Mouse (Mus musculus): ENCODE results near the gene Epsti1. TPM values are rescaled to one million over a fixed set of nuclear protein-coding genes. Genes with fewer than 3 reads are reported as not detected.

Epsti1 gene
- 0.19 and 9.2 TPM in 2 replicates for total RNA-seq (2014; rRNA removed; ENCODE audit: low replicate concordance)
- 0.46 and 0.70 TPM in 2 replicates for polyA plus RNA-seq (2015; fragmentation: Nextera tagmentation; extraction: Ambion mirVana)

GRCm38 (mm10) chr14:77904171-77904762 lies at the start of gene Epsti1:
Epsti1 (plus strand) TSS chr14:77904239.
- peak within 1 kb of the TSS; percentile 31; the same call in 1 of the 2 replicates for H3K4me3 ChIP-seq (ENCODE audit: low read depth, low read length)
- peak within 1 kb of the TSS; percentile 50 for H3K4me2 ChIP-seq (ENCODE audit: low read depth, low read length)
- ATAC-seq (ENCODE audit: insufficient read depth, low read depth) (no peak), DNase-seq (ENCODE audit: low spot score) (no peak)
- no peak within 1 kb of the TSS; the same call in 1 of the 2 replicates for H3K27ac ChIP-seq (ENCODE audit: low read depth)
- WGBS, result 57% methylated on average over 15 of the region's 15 CpGs
- H3K36me3 ChIP-seq (replicated peaks; ENCODE audit: control insufficient read depth, insufficient read depth, low read length), result no peaks in the 10 kb centered on the region
- H3K9me3 ChIP-seq (replicated peaks; ENCODE audit: control insufficient read depth, low read length), result no peaks in the 10 kb centered on the region
- no peaks in the 10 kb centered on the region for H3K27me3 ChIP-seq (ENCODE audit: control insufficient read depth, insufficient read depth, low read length)
- H3K9ac ChIP-seq (replicated peaks; ENCODE audit: low read depth, low read length), result no peak within 1 kb of the TSS; the same call in 1 of the 2 replicates
- no peaks in the 10 kb centered on the region for H3K4me1 ChIP-seq (ENCODE audit: control insufficient read depth, insufficient read depth)
- TF ChIP-seq EP300 (IDR thresholded peaks at IDR 0.05; ENCODE audit: low read depth) (no peak), CTCF (IDR thresholded peaks at IDR 0.05; ENCODE audit: low read depth) (no peak)

DNA sequence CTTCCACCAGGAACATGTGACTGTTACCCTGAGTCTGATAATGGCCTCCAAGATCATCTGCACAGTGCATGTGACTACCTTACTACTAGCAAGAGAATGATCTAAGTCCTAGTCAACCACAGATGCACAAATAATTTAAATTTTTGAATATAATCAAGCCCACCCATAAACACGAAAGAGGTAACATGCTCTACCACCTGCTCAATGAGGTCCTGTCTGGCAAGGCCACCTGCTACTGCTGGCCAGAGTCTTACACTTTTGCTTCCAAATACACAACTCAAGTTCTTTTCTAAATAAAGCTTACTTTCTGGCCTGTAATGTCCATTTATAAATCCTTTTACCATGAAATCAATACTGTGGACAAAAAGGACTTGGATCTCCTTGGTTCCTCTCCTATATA lies 44.1 kb upstream of the Epsti1 start:
- WGBS, result 69% methylated on average over 1 of the region's 1 CpGs
- peaks cover 3% of the 10 kb centered on the region; the same call in 1 of the 2 replicates for H3K36me3 ChIP-seq (replicated peaks; ENCODE audit: control insufficient read depth, insufficient read depth, low read length)

GRCm38 (mm10) chr14:77860841-77861560 lies 43.0 kb upstream of the Epsti1 start:
- Histone ChIP-seq H3K4me2 (ENCODE audit: low read depth, low read length) (no peak overlapping the region), H3K36me3 (replicated peaks; ENCODE audit: control insufficient read depth, insufficient read depth, low read length) (no peaks in the 10 kb centered on the region), H3K4me1 (ENCODE audit: control insufficient read depth, insufficient read depth) (no peaks in the 10 kb centered on the region; the same call in 1 of the 2 replicates), H3K9ac (replicated peaks; ENCODE audit: low read depth, low read length) (no peak overlapping the region), H3K27me3 (ENCODE audit: control insufficient read depth, insufficient read depth, low read length) (no peaks in the 10 kb centered on the region), H3K27ac (ENCODE audit: low read depth) (peak overlapping the region; percentile 64; the same call in 1 of the 2 replicates), H3K4me3 (ENCODE audit: low read depth, low read length) (no peak overlapping the region), H3K9me3 (replicated peaks; ENCODE audit: control insufficient read depth, low read length) (no peaks in the 10 kb centered on the region)
- ATAC-seq (ENCODE audit: insufficient read depth, low read depth), result no peak
- no peak for DNase-seq (ENCODE audit: low spot score)
- TF ChIP-seq CTCF (IDR thresholded peaks at IDR 0.05; ENCODE audit: low read depth), result no peak
- no peak for TF ChIP-seq EP300 (IDR thresholded peaks at IDR 0.05; ENCODE audit: low read depth)
- WGBS, result 60% methylated on average over 5 of the region's 5 CpGs

More for the DNA sequence above, 44.1 kb upstream of the Epsti1 start:
- no peak for TF ChIP-seq EP300 (IDR thresholded peaks at IDR 0.05; ENCODE audit: low read depth)
- no peak for TF ChIP-seq CTCF (IDR thresholded peaks at IDR 0.05; ENCODE audit: low read depth)
- no peaks in the 10 kb centered on the region for H3K27me3 ChIP-seq (ENCODE audit: control insufficient read depth, insufficient read depth, low read length)
- no peak overlapping the region for H3K9ac ChIP-seq (replicated peaks; ENCODE audit: low read depth, low read length)
- no peaks in the 10 kb centered on the region for H3K9me3 ChIP-seq (replicated peaks; ENCODE audit: control insufficient read depth, low read length)
- no peak overlapping the region for H3K4me3 ChIP-seq (ENCODE audit: low read depth, low read length)
- H3K4me1 ChIP-seq (ENCODE audit: control insufficient read depth, insufficient read depth), result no peaks in the 10 kb centered on the region; the same call in 1 of the 2 replicates
- peak overlapping the region; percentile 16; the same call in 1 of the 2 replicates for H3K27ac ChIP-seq (ENCODE audit: low read depth)
- no peak overlapping the region for H3K4me2 ChIP-seq (ENCODE audit: low read depth, low read length)
- no peak for DNase-seq (ENCODE audit: low spot score)
- no peak for ATAC-seq (ENCODE audit: insufficient read depth, low read depth)

- Histone ChIP-seq H3K9me3 (replicated peaks; ENCODE audit: control insufficient read depth, low read length) (no peaks in the 10 kb centered on the region), H3K36me3 (replicated peaks; ENCODE audit: control insufficient read depth, insufficient read depth, low read length) (no peaks in the 10 kb centered on the region), H3K27me3 (ENCODE audit: control insufficient read depth, insufficient read depth, low read length) (no peaks in the 10 kb centered on the region), H3K4me2 (ENCODE audit: low read depth, low read length) (no peak overlapping the region), H3K4me3 (ENCODE audit: low read depth, low read length) (no peak overlapping the region), H3K4me1 (ENCODE audit: control insufficient read depth, insufficient read depth) (no peaks in the 10 kb centered on the region; the same call in 1 of the 2 replicates), H3K9ac (replicated peaks; ENCODE audit: low read depth, low read length) (no peak overlapping the region), H3K27ac (ENCODE audit: low read depth) (0 out of 2 replicates have a peak overlapping the region, but pooled peaks have one; percentile 4)
- ATAC-seq (ENCODE audit: insufficient read depth, low read depth) (no peak), DNase-seq (ENCODE audit: low spot score) (no peak)
- 81% methylated on average over 3 of the region's 3 CpGs for WGBS
- TF ChIP-seq CTCF (IDR thresholded peaks at IDR 0.05; ENCODE audit: low read depth), result no peak
- no peak for TF ChIP-seq EP300 (IDR thresholded peaks at IDR 0.05; ENCODE audit: low read depth)
Measured at GRCm38 (mm10) chr14:77864051-77864450, 40.0 kb upstream of the Epsti1 start.

DNA sequence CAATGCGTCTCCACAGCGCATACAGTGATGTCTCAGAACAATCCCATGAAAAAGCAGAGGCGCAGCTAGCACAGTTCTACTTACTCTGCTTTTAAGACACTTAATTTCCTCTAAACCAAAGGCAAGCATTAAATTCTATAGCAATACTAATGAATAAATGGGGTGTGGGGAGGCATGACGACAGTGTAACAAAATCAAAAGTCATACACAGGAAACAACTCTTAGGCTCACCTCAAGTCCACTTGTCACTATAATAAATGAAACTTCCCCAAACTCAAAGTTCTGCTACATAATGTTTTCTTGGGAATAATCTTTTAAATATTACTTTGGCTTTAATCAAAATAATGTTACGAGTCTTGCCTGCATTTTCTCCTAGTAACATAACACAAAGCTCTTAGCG lies 39.5 kb upstream of the Epsti1 start:
- H3K4me3 ChIP-seq (ENCODE audit: low read depth, low read length), result no peak overlapping the region
- TF ChIP-seq CTCF (IDR thresholded peaks at IDR 0.05; ENCODE audit: low read depth), result no peak
- no peak for TF ChIP-seq EP300 (IDR thresholded peaks at IDR 0.05; ENCODE audit: low read depth)
- no peak overlapping the region for H3K9ac ChIP-seq (replicated peaks; ENCODE audit: low read depth, low read length)
- H3K4me1 ChIP-seq (ENCODE audit: control insufficient read depth, insufficient read depth), result no peaks in the 10 kb centered on the region; the same call in 1 of the 2 replicates
- H3K4me2 ChIP-seq (ENCODE audit: low read depth, low read length), result no peak overlapping the region
- 91% methylated on average over 6 of the region's 6 CpGs for WGBS
- no peaks in the 10 kb centered on the region for H3K36me3 ChIP-seq (replicated peaks; ENCODE audit: control insufficient read depth, insufficient read depth, low read length)
- 0 out of 2 replicates have a peak overlapping the region, but pooled peaks have one; percentile 4 for H3K27ac ChIP-seq (ENCODE audit: low read depth)
- H3K27me3 ChIP-seq (ENCODE audit: control insufficient read depth, insufficient read depth, low read length), result no peaks in the 10 kb centered on the region
- ATAC-seq (ENCODE audit: insufficient read depth, low read depth) (no peak), DNase-seq (ENCODE audit: low spot score) (no peak)
- H3K9me3 ChIP-seq (replicated peaks; ENCODE audit: control insufficient read depth, low read length), result no peaks in the 10 kb centered on the region

Measured in heart, postnatal 0 days (tissue).